Mouse (Mus musculus): ENCODE data around the gene Plekha5.

GRCm38 (mm10) chr6:140546648-140547201, 122.9 kb downstream of the Plekha5 start:
- TF ChIP-seq EP300 (IDR thresholded peaks at IDR 0.05; ENCODE audit: low read depth) = no peak
- TF ChIP-seq CTCF (IDR thresholded peaks at IDR 0.05; ENCODE audit: low read depth) = no peak

Measured in liver, postnatal 0 days (tissue).